Mouse (Mus musculus) frontal cortex, postnatal 36 days (tissue): ENCODE measurements around the gene Mms22l.
"Not testable (repeated sequence)": the region's sequence is repeated elsewhere in the genome, so short reads cannot be mapped to it uniquely, and the experiment has no call there.

Source experiments
- DNase-seq, 2 experiments: peaks; one replicate each; pipeline ENCODE4 v3.0.0; 2022; ENCODE audit warnings: low spot score in 2 of 2

Gene Mms22l

GRCm38 (mm10) chr4:24620440-24620839 lies 124.2 kb downstream of the Mms22l start:
- no peak for DNase-seq

GRCm38 (mm10) chr4:24621422-24622187 lies 125.4 kb downstream of the Mms22l start:
- peak; percentile 44 to 65 for DNase-seq

DNA sequence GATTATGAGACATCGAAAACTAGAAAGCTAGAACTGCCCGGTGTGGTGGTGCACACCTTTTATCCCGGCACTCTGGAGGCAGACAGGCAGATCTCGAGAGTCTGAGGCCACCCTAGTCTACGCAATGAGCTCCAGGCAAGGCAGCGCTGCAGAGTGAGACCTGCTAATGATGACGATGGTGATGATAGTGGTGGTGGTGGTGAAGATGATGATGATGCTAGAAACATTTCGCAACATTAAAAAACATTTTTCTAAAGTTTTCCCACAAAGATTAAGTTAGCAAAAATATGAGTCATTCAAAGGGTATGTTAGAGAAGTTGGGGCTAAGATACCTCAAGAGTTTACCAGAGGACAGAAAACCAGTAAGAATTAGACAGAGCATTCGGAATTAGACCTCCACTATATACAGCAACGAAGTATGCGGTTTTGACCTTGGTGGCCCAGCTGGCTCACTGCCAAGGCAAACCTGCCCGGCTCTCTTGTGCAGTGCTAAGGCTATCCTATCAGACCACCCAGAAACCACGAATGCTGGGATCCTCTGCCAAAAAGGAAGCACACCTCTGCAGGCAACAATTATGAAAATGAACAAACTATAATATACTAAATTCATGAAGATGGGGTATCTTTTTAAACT lies 129.8 kb downstream of the Mms22l start:
- DNase-seq = no peak

- no peak for DNase-seq
Observed at GRCm38 (mm10) chr4:24626686-24627085, 130.4 kb downstream of the Mms22l start.

DNA sequence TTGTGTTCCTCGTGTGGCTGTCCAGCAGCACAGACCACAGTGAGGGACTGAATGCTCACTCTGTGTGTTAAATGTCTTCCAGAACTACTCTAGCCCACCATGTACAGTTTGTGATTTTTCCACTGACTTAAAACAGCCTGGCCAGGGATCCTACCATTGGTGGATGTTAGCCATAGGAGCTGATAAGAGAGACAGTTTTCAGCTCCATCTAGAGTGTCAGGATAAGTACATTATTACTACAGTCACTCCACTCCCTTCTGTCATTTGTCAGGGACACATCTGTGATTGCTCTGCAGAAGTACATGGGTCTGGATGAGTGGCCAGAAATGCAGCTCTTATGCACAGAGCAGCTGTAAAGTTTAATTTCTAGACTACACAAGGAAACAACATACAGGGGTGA lies 131.6 kb downstream of the Mms22l start:
- DNase-seq = no peak

- DNase-seq = no peak
Observed at GRCm38 (mm10) chr4:24630430-24630829, 134.2 kb downstream of the Mms22l start.

DNA sequence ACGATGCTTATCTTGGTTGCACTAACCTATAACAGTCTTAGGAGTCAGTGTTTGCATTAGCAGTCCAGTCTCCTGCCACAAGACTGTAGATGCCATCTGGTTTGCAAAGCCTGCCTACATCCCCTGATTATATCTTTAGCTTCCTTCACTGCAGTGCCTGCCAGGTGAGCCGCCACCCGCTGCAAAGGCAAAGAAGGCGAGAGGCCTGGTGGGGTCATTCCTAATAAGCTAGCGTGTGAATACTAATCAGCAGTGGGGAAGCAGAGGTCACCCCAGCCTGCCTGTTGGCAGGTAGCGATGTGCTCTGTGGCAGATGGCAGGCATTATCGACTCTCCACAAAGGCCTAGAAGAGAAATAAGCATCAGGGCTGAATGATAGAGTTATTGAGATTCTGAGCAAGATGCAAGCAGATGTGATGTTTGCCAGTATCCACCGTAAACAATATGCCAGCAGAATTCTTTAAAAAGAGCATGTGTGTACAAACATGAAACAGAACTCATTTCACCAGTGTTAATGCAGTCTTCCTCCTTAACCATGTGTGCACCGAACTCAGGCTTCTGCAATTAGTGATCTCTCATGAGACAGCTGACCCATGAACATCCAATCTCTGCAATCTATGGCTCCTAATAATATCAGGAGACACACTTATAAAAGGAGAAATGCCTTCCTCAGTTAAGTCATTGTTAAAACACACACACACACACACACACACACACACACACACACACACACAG lies 135.1 kb downstream of the Mms22l start:
- DNase-seq = peak; percentile 9 to 28

DNA sequence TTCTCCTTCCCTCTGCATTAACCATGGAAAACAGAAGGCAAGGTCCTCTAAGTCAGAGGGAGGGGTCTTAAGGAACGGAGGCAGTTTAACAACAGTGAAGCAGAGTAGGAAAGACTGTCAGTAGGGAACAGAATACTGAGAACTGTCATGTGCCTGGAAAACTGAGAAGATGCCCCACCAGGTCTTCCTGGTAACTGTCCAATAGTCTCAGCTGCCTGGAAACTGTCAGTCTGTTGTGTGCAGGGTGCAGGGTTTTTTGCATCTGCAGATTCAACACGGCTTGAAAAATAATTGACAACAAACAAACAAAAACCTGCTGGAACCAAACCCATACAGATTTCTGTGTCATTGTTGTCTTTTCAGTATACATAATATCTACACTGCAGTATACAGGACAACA lies 146.1 kb downstream of the Mms22l start:
- no peak for DNase-seq

GRCm38 (mm10) chr4:24644735-24645134 lies 148.5 kb downstream of the Mms22l start:
- not testable (repeated sequence) for DNase-seq
